Mouse (Mus musculus) MEL (cell line): ENCODE measurements around the gene Smc5.

Experiments
- BHLHE40 ChIP-seq: IDR thresholded peaks from 2 replicates; pipeline ENCODE4 v1.6.1; 2012; ENCODE audit warnings: low read depth, mild to moderate bottlenecking, inconsistent platforms, low read length, improper control_type of control experiment, borderline replicate concordance
- CTCF ChIP-seq, 3 experiments: IDR thresholded peaks in 2 of 3; conservative IDR thresholded peaks in 1 of 3; 2 replicates each; pipeline ENCODE4 v1.5.1; 2011 to 2012; ENCODE audit warnings: low read length in 3 of 3, low read depth in 2 of 3, mild to moderate bottlenecking in 2 of 3, improper control_type of control experiment in 1 of 3, inconsistent platforms in 1 of 3, mixed read lengths in 1 of 3, moderate library complexity in 1 of 3; ENCODE audit not compliant: control insufficient read depth in 1 of 3, insufficient read depth in 1 of 3, poor library complexity in 1 of 3, severe bottlenecking in 1 of 3
- EP300 ChIP-seq, 2 experiments: IDR thresholded peaks; 2 replicates each; pipeline ENCODE4 v1.6.1; 2011; ENCODE audit warnings: improper control_type of control experiment in 2 of 2, low read length in 2 of 2, low read depth in 1 of 2, mild to moderate bottlenecking in 1 of 2
- KAT2A ChIP-seq: conservative IDR thresholded peaks from 2 replicates; pipeline ENCODE4 v1.6.1; 2012; ENCODE audit warnings: low read depth, low read length, improper control_type of control experiment, inconsistent platforms
- MAZ ChIP-seq: IDR thresholded peaks from 2 replicates; pipeline ENCODE4 v1.6.1; 2012; ENCODE audit warnings: low read depth, mild to moderate bottlenecking, inconsistent platforms, low read length, improper control_type of control experiment
- MEF2A ChIP-seq: IDR thresholded peaks from 2 replicates; pipeline ENCODE4 v1.6.1; 2014; ENCODE audit warnings: low read depth, mild to moderate bottlenecking, inconsistent platforms, low read length, improper control_type of control experiment; ENCODE audit not compliant: poor library complexity, insufficient replicate concordance, severe bottlenecking; ENCODE audit errors: extremely low read depth
- MXI1 ChIP-seq: IDR thresholded peaks from 2 replicates; pipeline ENCODE4 v1.6.1; 2011; ENCODE audit warnings: mild to moderate bottlenecking, low read depth, low read length, improper control_type of control experiment
- POLR2AphosphoS5 ChIP-seq: IDR thresholded peaks from 2 replicates; pipeline ENCODE4 v1.6.1; 2012; ENCODE audit warnings: low read depth, borderline replicate concordance, mild to moderate bottlenecking, inconsistent platforms, low read length, moderate library complexity, mixed read lengths
- TBP ChIP-seq: IDR thresholded peaks from 2 replicates; pipeline ENCODE4 v1.8.0; 2011; ENCODE audit warnings: low read depth, low read length, improper control_type of control experiment
- TCF12 ChIP-seq: IDR thresholded peaks from 2 replicates; pipeline ENCODE4 v1.6.1; 2014; ENCODE audit warnings: low read depth, mild to moderate bottlenecking, inconsistent platforms, low read length, improper control_type of control experiment, moderate library complexity
- UBTF ChIP-seq: IDR thresholded peaks from 2 replicates; pipeline ENCODE4 v1.6.1; 2012; ENCODE audit warnings: low read depth, mild to moderate bottlenecking, inconsistent platforms, low read length, improper control_type of control experiment, moderate library complexity, borderline replicate concordance; ENCODE audit not compliant: insufficient read depth
- ZC3H11A ChIP-seq: IDR thresholded peaks from 2 replicates; pipeline ENCODE4 v1.6.1; 2012; ENCODE audit warnings: low read depth, mild to moderate bottlenecking, inconsistent platforms, low read length, improper control_type of control experiment
- ZKSCAN1 ChIP-seq: IDR thresholded peaks from 2 replicates; pipeline ENCODE4 v1.6.1; 2012; ENCODE audit warnings: low read depth, mild to moderate bottlenecking, inconsistent platforms, low read length, improper control_type of control experiment, moderate library complexity
- ZMIZ1 ChIP-seq: IDR thresholded peaks from 2 replicates; pipeline ENCODE4 v1.6.1; 2012; ENCODE audit warnings: low read depth, mild to moderate bottlenecking, inconsistent platforms, low read length, improper control_type of control experiment, moderate library complexity

GRCm38 (mm10) chr19:23323107-23323506 lies 49.4 kb upstream of the Smc5 start:
- no peak for TF ChIP-seq CTCF (IDR thresholded peaks at IDR 0.05 in 2 of 3, conservative IDR thresholded peaks at IDR 0.05 in 1 of 3; ENCODE audit: control insufficient read depth in 1 of 3, insufficient read depth in 1 of 3, low read depth in 2 of 3, low read length in 3 of 3, poor library complexity in 1 of 3, severe bottlenecking in 1 of 3)
- TF ChIP-seq UBTF, result no peak
- no peak for TF ChIP-seq MEF2A
- no peak for TF ChIP-seq TBP
- no peak for TF ChIP-seq ZMIZ1
- TF ChIP-seq MXI1, result no peak
- no peak for TF ChIP-seq TCF12
- TF ChIP-seq KAT2A, result no peak
- no peak for TF ChIP-seq EP300 (IDR thresholded peaks at IDR 0.05; ENCODE audit: low read depth in 1 of 2, low read length in 2 of 2)
- TF ChIP-seq BHLHE40, result no peak
- TF ChIP-seq ZKSCAN1, result no peak
- no peak for TF ChIP-seq ZC3H11A
- no peak for TF ChIP-seq POLR2AphosphoS5
- no peak for TF ChIP-seq MAZ
